Mouse (Mus musculus): Measurements from ENCODE around the gene 6030408B16Rik.

GRCm38 (mm10) chr15:101271107-101271506, 21.9 kb upstream of the 6030408B16Rik start:
- TF ChIP-seq CTCF (IDR thresholded peaks at IDR 0.05; ENCODE audit: low read depth, low read length) = no peak
- TF ChIP-seq POLR2A (IDR thresholded peaks at IDR 0.05; ENCODE audit: borderline replicate concordance, low read depth, low read length) = no peak

Data from bone marrow macrophage, adult 2 months (primary cell).